Mouse (Mus musculus): ENCODE data around the gene Aff1. TPM values are rescaled to one million over a fixed set of nuclear protein-coding genes. Genes with fewer than 3 reads are reported as not detected.

Gene Aff1
- polyA plus RNA-seq, 1 experiment, result 12.9 TPM

- peaks cover 13% of the 10 kb centered on the region for H3K4me1 ChIP-seq (ENCODE audit: control insufficient read depth)
- H3K9me3 ChIP-seq (ENCODE audit: control insufficient read depth, low read length), result no peaks in the 10 kb centered on the region
- TF ChIP-seq TAL1 (IDR thresholded peaks at IDR 0.05; ENCODE audit: low read length) (no peak), GATA1 (IDR thresholded peaks at IDR 0.05; ENCODE audit: low read length) (no peak)
- peaks cover 100% of the 10 kb centered on the region for H3K36me3 ChIP-seq (ENCODE audit: control insufficient read depth)
- no peaks in the 10 kb centered on the region for H3K27me3 ChIP-seq (ENCODE audit: control insufficient read depth)
- no peak overlapping the region for H3K4me3 ChIP-seq (replicated peaks)
These were observed 127.5 kb downstream of the Aff1 start for GRCm38 (mm10) chr5:103819674-103820073.

GRCm38 (mm10) chr5:103821062-103821461, 128.9 kb downstream of the Aff1 start:
- Histone ChIP-seq H3K4me1 (ENCODE audit: control insufficient read depth) (peaks cover 11% of the 10 kb centered on the region), H3K36me3 (ENCODE audit: control insufficient read depth) (peaks cover 100% of the 10 kb centered on the region), H3K4me3 (replicated peaks) (no peak overlapping the region), H3K27me3 (ENCODE audit: control insufficient read depth) (no peaks in the 10 kb centered on the region), H3K9me3 (ENCODE audit: control insufficient read depth, low read length) (no peaks in the 10 kb centered on the region)
- TF ChIP-seq GATA1 (IDR thresholded peaks at IDR 0.05; ENCODE audit: low read length), result no peak
- no peak for TF ChIP-seq TAL1 (IDR thresholded peaks at IDR 0.05; ENCODE audit: low read length)

- peaks cover 11% of the 10 kb centered on the region for H3K4me1 ChIP-seq (ENCODE audit: control insufficient read depth)
- H3K27me3 ChIP-seq (ENCODE audit: control insufficient read depth), result no peaks in the 10 kb centered on the region
- H3K9me3 ChIP-seq (ENCODE audit: control insufficient read depth, low read length), result no peaks in the 10 kb centered on the region
- H3K36me3 ChIP-seq (ENCODE audit: control insufficient read depth), result peaks cover 100% of the 10 kb centered on the region
- no peak overlapping the region for H3K4me3 ChIP-seq (replicated peaks)
- TF ChIP-seq TAL1 (IDR thresholded peaks at IDR 0.05; ENCODE audit: low read length), result no peak
- TF ChIP-seq GATA1 (IDR thresholded peaks at IDR 0.05; ENCODE audit: low read length), result no peak
These were observed 129.5 kb downstream of the Aff1 start for GRCm38 (mm10) chr5:103821500-103822298.

- Histone ChIP-seq H3K27me3 (ENCODE audit: control insufficient read depth) (no peaks in the 10 kb centered on the region), H3K4me3 (replicated peaks) (no peak overlapping the region), H3K36me3 (ENCODE audit: control insufficient read depth) (peaks cover 100% of the 10 kb centered on the region), H3K9me3 (ENCODE audit: control insufficient read depth, low read length) (no peaks in the 10 kb centered on the region), H3K4me1 (ENCODE audit: control insufficient read depth) (peaks cover 9% of the 10 kb centered on the region)
- TF ChIP-seq GATA1 (IDR thresholded peaks at IDR 0.05; ENCODE audit: low read length) (no peak), TAL1 (IDR thresholded peaks at IDR 0.05; ENCODE audit: low read length) (no peak)
These were observed 130.8 kb downstream of the Aff1 start for GRCm38 (mm10) chr5:103822949-103823348.

- TF ChIP-seq GATA1 (IDR thresholded peaks at IDR 0.05; ENCODE audit: low read length) (no peak), TAL1 (IDR thresholded peaks at IDR 0.05; ENCODE audit: low read length) (no peak)
- peaks cover 100% of the 10 kb centered on the region for H3K36me3 ChIP-seq (ENCODE audit: control insufficient read depth)
- no peak overlapping the region for H3K4me3 ChIP-seq (replicated peaks)
- no peaks in the 10 kb centered on the region for H3K9me3 ChIP-seq (ENCODE audit: control insufficient read depth, low read length)
- no peaks in the 10 kb centered on the region for H3K4me1 ChIP-seq (ENCODE audit: control insufficient read depth)
- no peaks in the 10 kb centered on the region for H3K27me3 ChIP-seq (ENCODE audit: control insufficient read depth)
These were observed 136.1 kb downstream of the Aff1 start for GRCm38 (mm10) chr5:103828304-103828703.

- H3K4me3 ChIP-seq (replicated peaks), result no peak overlapping the region
- TF ChIP-seq TAL1 (IDR thresholded peaks at IDR 0.05; ENCODE audit: low read length), result no peak
- no peak for TF ChIP-seq GATA1 (IDR thresholded peaks at IDR 0.05; ENCODE audit: low read length)
- no peaks in the 10 kb centered on the region for H3K27me3 ChIP-seq (ENCODE audit: control insufficient read depth)
- peaks cover 100% of the 10 kb centered on the region for H3K36me3 ChIP-seq (ENCODE audit: control insufficient read depth)
- H3K9me3 ChIP-seq (ENCODE audit: control insufficient read depth, low read length), result no peaks in the 10 kb centered on the region
- no peaks in the 10 kb centered on the region for H3K4me1 ChIP-seq (ENCODE audit: control insufficient read depth)
These were observed 136.6 kb downstream of the Aff1 start for GRCm38 (mm10) chr5:103828729-103829128.

- TF ChIP-seq GATA1 (IDR thresholded peaks at IDR 0.05; ENCODE audit: low read length) (no peak), TAL1 (IDR thresholded peaks at IDR 0.05; ENCODE audit: low read length) (no peak)
- Histone ChIP-seq H3K36me3 (ENCODE audit: control insufficient read depth) (peaks cover 100% of the 10 kb centered on the region), H3K9me3 (ENCODE audit: control insufficient read depth, low read length) (no peaks in the 10 kb centered on the region), H3K4me3 (replicated peaks) (no peak overlapping the region), H3K27me3 (ENCODE audit: control insufficient read depth) (no peaks in the 10 kb centered on the region), H3K4me1 (ENCODE audit: control insufficient read depth) (no peaks in the 10 kb centered on the region)
These were observed 137.0 kb downstream of the Aff1 start for GRCm38 (mm10) chr5:103829158-103829557.

- no peaks in the 10 kb centered on the region for H3K9me3 ChIP-seq (ENCODE audit: control insufficient read depth, low read length)
- H3K4me1 ChIP-seq (ENCODE audit: control insufficient read depth), result no peaks in the 10 kb centered on the region
- no peak overlapping the region for H3K4me3 ChIP-seq (replicated peaks)
- H3K36me3 ChIP-seq (ENCODE audit: control insufficient read depth), result peaks cover 100% of the 10 kb centered on the region
- H3K27me3 ChIP-seq (ENCODE audit: control insufficient read depth), result no peaks in the 10 kb centered on the region
- TF ChIP-seq GATA1 (IDR thresholded peaks at IDR 0.05; ENCODE audit: low read length) (no peak), TAL1 (IDR thresholded peaks at IDR 0.05; ENCODE audit: low read length) (no peak)
These were observed 138.7 kb downstream of the Aff1 start for GRCm38 (mm10) chr5:103830886-103831285.

- no peaks in the 10 kb centered on the region for H3K27me3 ChIP-seq (ENCODE audit: control insufficient read depth)
- TF ChIP-seq GATA1 (IDR thresholded peaks at IDR 0.05; ENCODE audit: low read length) (no peak), TAL1 (IDR thresholded peaks at IDR 0.05; ENCODE audit: low read length) (no peak)
- H3K9me3 ChIP-seq (ENCODE audit: control insufficient read depth, low read length), result no peaks in the 10 kb centered on the region
- H3K4me3 ChIP-seq (replicated peaks), result no peak overlapping the region
- H3K36me3 ChIP-seq (ENCODE audit: control insufficient read depth), result peaks cover 100% of the 10 kb centered on the region
- peaks cover 3% of the 10 kb centered on the region; the same call in 1 of the 2 replicates for H3K4me1 ChIP-seq (ENCODE audit: control insufficient read depth)
These were observed 143.4 kb downstream of the Aff1 start for GRCm38 (mm10) chr5:103835471-103836147.
